Comparison of ENCODE assay signal across 12 mouse cellular contexts in the genomic region with DNA sequence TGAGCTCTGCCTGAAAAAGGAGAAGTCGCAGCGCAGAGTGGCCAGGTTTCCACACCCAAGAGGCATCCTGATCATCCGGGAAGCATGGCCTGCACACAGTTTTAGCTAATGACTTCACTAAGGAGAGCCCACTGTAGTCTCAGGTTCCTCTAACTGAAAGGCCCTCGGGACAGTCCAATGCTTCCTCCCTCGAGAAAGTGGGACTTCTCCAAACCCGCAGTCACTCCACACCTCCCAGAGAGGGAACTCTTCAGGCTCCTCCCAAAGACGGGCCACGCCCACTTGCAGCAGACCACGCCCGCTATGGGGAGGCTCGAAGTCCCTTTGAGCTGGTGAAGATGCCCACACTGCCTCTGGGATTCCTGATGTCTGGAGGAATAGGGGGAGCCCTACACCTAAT. TPM values are rescaled to one million over a fixed set of nuclear protein-coding genes. Genes with fewer than 3 reads are reported as not detected.
DNase-seq lines count a peak whose midpoint lies in the region; ATAC-seq and TF ChIP-seq lines count a peak whose summit lies in the region.
"Had no signal": no experiment of that assay in that cellular context is flagged by ENCODE, and none has a peak within 500 bp of the region (broad histone marks: within the 10 kb centered on the region; RNA-seq: fewer than 3 reads in every experiment).

No protein-coding gene starts in this region.

- DNase-seq in limb, embryonic 11.5 days (ENCODE audit: low spot score) = no peak
- no peak for DNase-seq in limb, embryonic 10.5 days (ENCODE audit: low spot score)
- DNase-seq in c-Kit-positive CD71-positive TER-119-negative erythroid progenitor cells, embryonic 14.5 days (ENCODE audit: low read depth) = peak; percentile 22
- peak; percentile 13 for DNase-seq in lung, embryonic 14.5 days
- DNase-seq in spleen, postnatal 14 days (ENCODE audit: low spot score in 2 of 2) = peak; percentile 15 to 25
- DNase-seq in left cerebral cortex, adult 18-20 months (ENCODE audit: low spot score in 2 of 2) = no peak
- DNase-seq in layer of hippocampus, adult 8-10 months (ENCODE audit: low spot score in 2 of 2) = no peak
- no peak for DNase-seq in cerebellum, adult 2 months
- DNase-seq: cerebellum, adult 11 months; heart, postnatal 4 days had no signal

- no peak for TF ChIP-seq CTCF in lung, embryonic 14.5 days (IDR thresholded peaks at IDR 0.05; ENCODE audit: low read depth)
- TF ChIP-seq CTCF in cerebellum, adult 2 months (IDR thresholded peaks at IDR 0.05; ENCODE audit: borderline replicate concordance, insufficient read depth, low read depth, low read length) = no peak

- H3K4me2 ChIP-seq in limb, embryonic 11.5 days (ENCODE audit: low read depth, severe bottlenecking) = no peak overlapping the region
- no peak overlapping the region for H3K4me2 ChIP-seq in lung, embryonic 14.5 days
- H3K4me2 ChIP-seq: midbrain, embryonic 12.5 days had no signal

- no peaks in the 10 kb centered on the region for H3K4me1 ChIP-seq in limb, embryonic 11.5 days (ENCODE audit: control insufficient read depth, insufficient read depth, low read length)
- no peaks in the 10 kb centered on the region for H3K4me1 ChIP-seq in limb, embryonic 10.5 days
- no peaks in the 10 kb centered on the region for H3K4me1 ChIP-seq in lung, embryonic 14.5 days (ENCODE audit: insufficient read depth)
- no peaks in the 10 kb centered on the region; the same call in 1 of the 2 replicates for H3K4me1 ChIP-seq in cerebellum, adult 2 months (ENCODE audit: control insufficient read depth, insufficient read depth, low read length)

- H3K36me3 ChIP-seq in limb, embryonic 11.5 days (ENCODE audit: control insufficient read depth, insufficient read depth, low read length) = no peaks in the 10 kb centered on the region
- no peaks in the 10 kb centered on the region for H3K36me3 ChIP-seq in limb, embryonic 10.5 days
- H3K36me3 ChIP-seq in lung, embryonic 14.5 days (ENCODE audit: insufficient read depth) = no peaks in the 10 kb centered on the region
- H3K36me3 ChIP-seq: midbrain, embryonic 12.5 days had no signal

- WGBS in limb, embryonic 11.5 days = 79% methylated on average over 11 of the region's 11 CpGs
- 84% methylated on average over 11 of the region's 11 CpGs for WGBS in limb, embryonic 10.5 days
- WGBS in lung, embryonic 14.5 days = 66% methylated on average over 11 of the region's 11 CpGs
- 85% methylated on average over 11 of the region's 11 CpGs for WGBS in cerebellum, adult 2 months

- no peak overlapping the region for H3K27ac ChIP-seq in limb, embryonic 11.5 days (replicated peaks; ENCODE audit: low read depth, low read length)
- H3K27ac ChIP-seq in limb, embryonic 10.5 days = no peak overlapping the region
- H3K27ac ChIP-seq in lung, embryonic 14.5 days (ENCODE audit: low read depth) = no peak overlapping the region
- H3K27ac ChIP-seq in cerebellum, adult 2 months (ENCODE audit: insufficient read depth, low read length) = no peak overlapping the region
- H3K27ac ChIP-seq: midbrain, embryonic 12.5 days had no signal

- H3K9ac ChIP-seq in limb, embryonic 11.5 days (ENCODE audit: low read length) = no peak overlapping the region
- no peak overlapping the region for H3K9ac ChIP-seq in lung, embryonic 14.5 days
- H3K9ac ChIP-seq: midbrain, embryonic 12.5 days had no signal

- ATAC-seq in limb, embryonic 11.5 days (ENCODE audit: insufficient number of reproducible peaks, low FRiP score, low TSS enrichment, low read depth) = peak; percentile 28; the same call in 1 of the 2 replicates
- no peak for ATAC-seq in lung, embryonic 14.5 days (ENCODE audit: insufficient read depth)
- ATAC-seq: CD4-positive, CD25-positive, alpha-beta regulatory T cell, adult 4 months had no signal

- H3K4me3 ChIP-seq in limb, embryonic 11.5 days (ENCODE audit: low read depth, low read length) = no peak overlapping the region
- no peak overlapping the region for H3K4me3 ChIP-seq in limb, embryonic 10.5 days
- no peak overlapping the region for H3K4me3 ChIP-seq in lung, embryonic 14.5 days (ENCODE audit: low read depth, low read length)
- no peak overlapping the region for H3K4me3 ChIP-seq in cerebellum, adult 2 months (replicated peaks; ENCODE audit: insufficient read depth, low read depth, low read length)
- H3K4me3 ChIP-seq: midbrain, embryonic 12.5 days had no signal

- no peak for TF ChIP-seq POLR2A in cerebellum, adult 2 months (IDR thresholded peaks at IDR 0.05; ENCODE audit: borderline replicate concordance, insufficient read depth, low read length)

- no peaks in the 10 kb centered on the region for H3K9me3 ChIP-seq in limb, embryonic 11.5 days (ENCODE audit: control insufficient read depth, low read length)
- H3K9me3 ChIP-seq in limb, embryonic 10.5 days (replicated peaks) = no peaks in the 10 kb centered on the region
- H3K9me3 ChIP-seq in lung, embryonic 14.5 days (ENCODE audit: low read depth, low read length) = no peaks in the 10 kb centered on the region
- H3K9me3 ChIP-seq: midbrain, embryonic 12.5 days had no signal

- H3K27me3 ChIP-seq in limb, embryonic 11.5 days (ENCODE audit: control insufficient read depth, insufficient read depth, low read length) = no peaks in the 10 kb centered on the region
- no peaks in the 10 kb centered on the region for H3K27me3 ChIP-seq in limb, embryonic 10.5 days (ENCODE audit: low read depth, poor library complexity, severe bottlenecking)
- H3K27me3 ChIP-seq in lung, embryonic 14.5 days (ENCODE audit: insufficient read depth, low read length) = no peaks in the 10 kb centered on the region
- no peaks in the 10 kb centered on the region for H3K27me3 ChIP-seq in cerebellum, adult 2 months (ENCODE audit: control insufficient read depth, insufficient read depth, low read length)

RNA-seq across cellular contexts. Expression of a gene that starts 48.4 kb away (rescaled TPM):
- not detected in 2 replicates for polyA plus RNA-seq in limb, embryonic 11.5 days (2014; fragmentation: Nextera tagmentation; extraction: Ambion mirVana)
- not detected in 2 replicates for polyA plus RNA-seq in limb, embryonic 10.5 days (2016; fragmentation: Nextera tagmentation; extraction: Ambion mirVana)
- not detected in 2 replicates for polyA plus RNA-seq in lung, embryonic 14.5 days (2014; fragmentation: Nextera tagmentation; extraction: Ambion mirVana)
- not detected for total RNA-seq in left cerebral cortex, adult 18-20 months (2021)
- total RNA-seq in layer of hippocampus, adult 8-10 months (2022) = not detected
- polyA plus RNA-seq in cerebellum, adult 2 months (2012; rRNA removed) = not detected in 2 replicates
- total RNA-seq: heart, postnatal 4 days had no signal
- polyA plus RNA-seq: CD4-positive, CD25-positive, alpha-beta regulatory T cell, adult 4 months; midbrain, embryonic 12.5 days had no signal

Comparison
In these comparisons a context has a peak if more than half of its experiments do, and no peak if none do; other contexts are left out.
1. DNase-seq: peak in c-Kit-positive CD71-positive TER-119-negative erythroid progenitor cells, embryonic 14.5 days (single experiment), lung, embryonic 14.5 days (single experiment) and spleen, postnatal 14 days (2 of 2); none in limb, embryonic 11.5 days (single experiment), limb, embryonic 10.5 days (single experiment), left cerebral cortex, adult 18-20 months (0 of 2), layer of hippocampus, adult 8-10 months (0 of 2) and cerebellum, adult 2 months (0 of 2).